In the genomic region with DNA sequence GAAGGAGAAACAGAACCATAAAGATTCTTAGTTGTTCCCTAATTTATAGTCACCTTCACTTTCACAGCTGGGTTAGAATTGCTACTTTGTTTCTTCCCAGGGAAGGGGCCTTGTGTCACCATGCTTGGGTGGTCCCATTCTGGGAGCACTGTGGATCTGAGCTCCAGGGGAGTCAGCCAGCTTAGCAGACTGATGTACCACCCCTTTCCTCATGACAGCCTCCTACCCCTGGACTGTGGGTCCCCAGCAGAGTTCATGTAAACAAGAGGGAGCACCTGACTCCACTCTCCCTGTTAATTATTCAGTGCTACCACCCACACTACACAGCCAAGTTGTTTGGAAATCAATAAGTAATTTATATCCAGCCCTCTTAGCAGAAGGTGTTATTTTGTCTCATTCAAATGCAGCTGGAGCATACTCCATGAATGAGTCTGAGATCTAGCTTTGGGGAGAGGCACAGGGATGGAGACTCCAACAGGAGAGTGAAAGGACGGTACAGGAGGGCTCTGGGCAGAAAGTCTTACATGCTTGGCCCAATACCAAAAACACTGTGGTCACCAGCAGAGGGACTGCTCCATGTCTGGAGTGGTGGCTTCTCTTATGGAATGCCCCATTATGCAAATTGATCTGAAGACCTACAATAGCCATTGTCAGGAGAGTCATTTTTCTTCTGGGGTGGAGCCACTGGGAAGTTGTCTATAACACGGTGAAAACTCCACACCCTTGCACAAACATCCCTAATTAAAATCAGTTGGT, we compare ENCODE assay signal across 16 mouse cellular contexts. TPM values are rescaled to one million over a fixed set of nuclear protein-coding genes. Genes with fewer than 3 reads are reported as not detected.
DNase-seq lines count a peak whose midpoint lies in the region; ATAC-seq and TF ChIP-seq lines count a peak whose summit lies in the region.
"Had no signal": no experiment of that assay in that cellular context is flagged by ENCODE, and none has a peak within 500 bp of the region (broad histone marks: within the 10 kb centered on the region; RNA-seq: fewer than 3 reads in every experiment).

No protein-coding gene starts in this region.

- DNase-seq in forebrain, embryonic 14.5 days (ENCODE audit: low spot score): peak; percentile 3
- peak; percentile 56 for DNase-seq in lung, postnatal 0 days (ENCODE audit: low spot score)
- DNase-seq in lung, postnatal 36 days: no peak
- peak; percentile 35 for DNase-seq in kidney, adult 2 months
- peak; percentile 17 for DNase-seq in mesoderm, embryonic 11.5 days (ENCODE audit: low read depth, low spot score)
- no peak for DNase-seq in gastrocnemius, adult 18-20 months (ENCODE audit: low spot score)
- DNase-seq: adrenal gland, postnatal 14 days; cerebellum, postnatal 25 days; gastrocnemius, postnatal 36 days; lung, adult 18-20 months had no signal

- H3K4me1 ChIP-seq in forebrain, embryonic 14.5 days (ENCODE audit: control insufficient read depth, insufficient read depth, low read length): no peaks in the 10 kb centered on the region
- H3K4me1 ChIP-seq in forebrain, embryonic 12.5 days: no peaks in the 10 kb centered on the region
- no peaks in the 10 kb centered on the region for H3K4me1 ChIP-seq in lung, postnatal 0 days (ENCODE audit: insufficient read depth, low read depth, low read length)
- 0 out of 2 replicates have a peak, but pooled peaks cover 4% of the 10 kb centered on the region for H3K4me1 ChIP-seq in kidney, adult 2 months (ENCODE audit: control insufficient read depth, insufficient read depth, low read length)
- H3K4me1 ChIP-seq: heart, embryonic 15.5 days; hindbrain, embryonic 15.5 days; limb, embryonic 12.5 days had no signal

- no peak overlapping the region for H3K4me3 ChIP-seq in forebrain, embryonic 14.5 days (ENCODE audit: low read depth, low read length)
- H3K4me3 ChIP-seq in forebrain, embryonic 12.5 days (replicated peaks): no peak overlapping the region
- H3K4me3 ChIP-seq in lung, postnatal 0 days (ENCODE audit: low read depth, low read length): no peak overlapping the region
- H3K4me3 ChIP-seq in kidney, adult 2 months (ENCODE audit: insufficient read depth, low read depth, low read length): no peak overlapping the region
- H3K4me3 ChIP-seq: heart, embryonic 15.5 days; hindbrain, embryonic 15.5 days; left cerebral cortex, adult 2 months; limb, embryonic 12.5 days had no signal

- no peak for TF ChIP-seq EP300 in lung, postnatal 0 days (IDR thresholded peaks at IDR 0.05)

- H3K27me3 ChIP-seq in forebrain, embryonic 14.5 days (replicated peaks; ENCODE audit: control insufficient read depth, insufficient read depth, low read length): no peaks in the 10 kb centered on the region
- H3K27me3 ChIP-seq in forebrain, embryonic 12.5 days: no peaks in the 10 kb centered on the region
- H3K27me3 ChIP-seq in lung, postnatal 0 days (replicated peaks; ENCODE audit: insufficient read depth, low read length): no peaks in the 10 kb centered on the region
- no peaks in the 10 kb centered on the region for H3K27me3 ChIP-seq in kidney, adult 2 months (replicated peaks; ENCODE audit: control insufficient read depth, insufficient read depth, low read length)
- H3K27me3 ChIP-seq: heart, embryonic 15.5 days; hindbrain, embryonic 15.5 days; limb, embryonic 12.5 days had no signal

- H3K27ac ChIP-seq in forebrain, embryonic 14.5 days (ENCODE audit: low read depth, low read length): no peak overlapping the region
- no peak overlapping the region for H3K27ac ChIP-seq in forebrain, embryonic 12.5 days
- H3K27ac ChIP-seq in lung, postnatal 0 days (ENCODE audit: low read length): no peak overlapping the region
- no peak overlapping the region for H3K27ac ChIP-seq in kidney, adult 2 months (ENCODE audit: insufficient read depth, low read depth, low read length)
- H3K27ac ChIP-seq: heart, embryonic 15.5 days; hindbrain, embryonic 15.5 days; left cerebral cortex, adult 2 months; limb, embryonic 12.5 days had no signal

- no peak for ATAC-seq in forebrain, embryonic 14.5 days
- no peak for ATAC-seq in forebrain, embryonic 12.5 days (ENCODE audit: low FRiP score)
- peak; percentile 58 for ATAC-seq in lung, postnatal 0 days
- ATAC-seq in erythroid progenitor cell, adult 5-6 weeks (replicated peaks; ENCODE audit: low FRiP score, poor library complexity, severe bottlenecking): no peak

- H3K9ac ChIP-seq in forebrain, embryonic 14.5 days (ENCODE audit: low read length): no peak overlapping the region
- no peak overlapping the region for H3K9ac ChIP-seq in forebrain, embryonic 12.5 days
- H3K9ac ChIP-seq in lung, postnatal 0 days (replicated peaks; ENCODE audit: low read depth): no peak overlapping the region
- H3K9ac ChIP-seq: heart, embryonic 15.5 days; hindbrain, embryonic 15.5 days; limb, embryonic 12.5 days had no signal

- no peak overlapping the region for H3K4me2 ChIP-seq in forebrain, embryonic 14.5 days (ENCODE audit: low read length)
- no peak overlapping the region for H3K4me2 ChIP-seq in forebrain, embryonic 12.5 days
- H3K4me2 ChIP-seq in lung, postnatal 0 days (replicated peaks; ENCODE audit: low read depth, low read length): no peak overlapping the region
- H3K4me2 ChIP-seq: heart, embryonic 15.5 days; hindbrain, embryonic 15.5 days; limb, embryonic 12.5 days had no signal

- no peaks in the 10 kb centered on the region for H3K36me3 ChIP-seq in forebrain, embryonic 14.5 days (ENCODE audit: control insufficient read depth, insufficient read depth, low read length)
- no peaks in the 10 kb centered on the region for H3K36me3 ChIP-seq in forebrain, embryonic 12.5 days (replicated peaks)
- H3K36me3 ChIP-seq in lung, postnatal 0 days (ENCODE audit: insufficient read depth, low read length): no peaks in the 10 kb centered on the region
- H3K36me3 ChIP-seq in kidney, adult 2 months (ENCODE audit: control insufficient read depth, insufficient read depth, low read length): no peaks in the 10 kb centered on the region
- H3K36me3 ChIP-seq: heart, embryonic 15.5 days; hindbrain, embryonic 15.5 days; limb, embryonic 12.5 days had no signal

- 28% methylated on average over 2 of the region's 2 CpGs for whole genome bisulfite sequencing in forebrain, embryonic 14.5 days
- WGBS in forebrain, embryonic 12.5 days: 29% methylated on average over 2 of the region's 2 CpGs
- 11% methylated on average over 2 of the region's 2 CpGs for WGBS in lung, postnatal 0 days
- WGBS in kidney, adult 2 months: 14% methylated on average over 2 of the region's 2 CpGs

- no peak for TF ChIP-seq POLR2A in kidney, adult 2 months (IDR thresholded peaks at IDR 0.05; ENCODE audit: low read depth, low read length)

- H3K9me3 ChIP-seq in forebrain, embryonic 14.5 days (replicated peaks; ENCODE audit: control insufficient read depth, low read length): no peaks in the 10 kb centered on the region
- no peaks in the 10 kb centered on the region for H3K9me3 ChIP-seq in forebrain, embryonic 12.5 days
- no peaks in the 10 kb centered on the region for H3K9me3 ChIP-seq in lung, postnatal 0 days (ENCODE audit: low read length)
- H3K9me3 ChIP-seq: heart, embryonic 15.5 days; hindbrain, embryonic 15.5 days; limb, embryonic 12.5 days had no signal

- TF ChIP-seq CTCF in lung, postnatal 0 days (IDR thresholded peaks at IDR 0.05): peak; percentile 49
- TF ChIP-seq CTCF in kidney, adult 2 months (conservative IDR thresholded peaks at IDR 0.05; ENCODE audit: insufficient read depth, insufficient read length, low read depth, low read length): no peak

RNA-seq across cellular contexts. Expression of a gene that starts 51.1 kb away (rescaled TPM):
- 7.9 and 9.2 TPM in 2 replicates for polyA plus RNA-seq in forebrain, embryonic 14.5 days (2014; fragmentation: Nextera tagmentation; extraction: Ambion mirVana)
- 23.3 and 24.4 TPM in 2 replicates for polyA plus RNA-seq in forebrain, embryonic 12.5 days (2016; fragmentation: Nextera tagmentation; extraction: Ambion mirVana)
- polyA plus RNA-seq in lung, postnatal 0 days (2015; fragmentation: Nextera tagmentation; extraction: Ambion mirVana): 14.0 and 17.8 TPM in 2 replicates
- polyA plus RNA-seq in kidney, adult 2 months (2012; rRNA removed): 17.7 and 19.6 TPM in 2 replicates
- 1 to 10 TPM; 5.6 to 6.0 TPM for total RNA-seq in gastrocnemius, adult 18-20 months (2021)
- total RNA-seq in erythroid progenitor cell, adult 5-6 weeks (2015; ENCODE audit: low replicate concordance): 0.72 and 8.0 TPM in 2 replicates
- total RNA-seq in erythroid progenitor cell, adult 5-6 weeks (2017; ENCODE audit: low replicate concordance): 0.76 and 1.3 TPM in 2 replicates

Comparison
In these comparisons a context has a peak if more than half of its experiments do, and no peak if none do; other contexts are left out.
1. DNase-seq: peak in forebrain, embryonic 14.5 days (single experiment), lung, postnatal 0 days (single experiment), kidney, adult 2 months (single experiment) and mesoderm, embryonic 11.5 days (single experiment); none in lung, postnatal 36 days (single experiment) and gastrocnemius, adult 18-20 months (single experiment).